Mouse (Mus musculus) forebrain, embryonic 12.5 days (tissue): ENCODE measurements around the gene Tmem185b. TPM values are rescaled to one million over a fixed set of nuclear protein-coding genes. Genes with fewer than 3 reads are reported as not detected.
A peak's percentile ranks its signal among the peaks of the same experiment; 100 is the strongest.

ENCODE experiments used
- ATAC-seq: fragments of 200-750 bp; cut with Nextera tagmentation; 2 replicates; pipeline ENCODE4 v1.8.0; 2017; ENCODE audit warnings: moderate TSS enrichment; ENCODE audit not compliant: low FRiP score
- H3K27ac ChIP-seq: fragments of 300-500 bp; sonication (generic); 2 replicates; pipeline ENCODE4 v1.5.1; 2016; ENCODE audit warnings: mild to moderate bottlenecking
- H3K27me3 ChIP-seq: fragments of 300-500 bp; sonication (generic); 2 replicates; pipeline ENCODE4 v1.6.1; 2016; ENCODE audit warnings: mild to moderate bottlenecking
- H3K36me3 ChIP-seq: fragments of 300-500 bp; sonication (generic); replicated peaks from 2 replicates; pipeline ENCODE4 v1.6.1; 2016; ENCODE audit warnings: mild to moderate bottlenecking
- H3K4me1 ChIP-seq: fragments of 300-500 bp; sonication (generic); 2 replicates; pipeline ENCODE4 v1.6.1; 2016
- H3K4me2 ChIP-seq: fragments of 300-500 bp; sonication (generic); 2 replicates; pipeline ENCODE4 v1.6.1; 2016; ENCODE audit warnings: mild to moderate bottlenecking, moderate library complexity
- H3K4me3 ChIP-seq: fragments of 300-500 bp; sonication (generic); replicated peaks from 2 replicates; pipeline ENCODE4 v1.5.1; 2016; ENCODE audit warnings: mild to moderate bottlenecking
- H3K9ac ChIP-seq: fragments of 300-500 bp; sonication (generic); 2 replicates; pipeline ENCODE4 v1.6.1; 2016; ENCODE audit warnings: mild to moderate bottlenecking
- H3K9me3 ChIP-seq: fragments of 300-500 bp; sonication (generic); 2 replicates; pipeline ENCODE4 v1.6.1; 2016
- WGBS: fragments of 180-500 bp; shearing (Covaris S2); methylation state at CpG from one replicate; pipeline ENCODE4 v1.1.7; 2016; 5-methylcytosine and 5-hydroxymethylcytosine counted together
- polyA plus RNA-seq: library from polyadenylated mRNA; unstranded; fragments of >200 nt; fragmentation: Nextera tagmentation; extraction: Ambion mirVana; gene quantifications from 2 replicates; pipeline ENCODE4 v1.2.1, GENCODE M21; 2016

Tmem185b gene
- polyA plus RNA-seq, 1 experiment from 2014 or later: 19.7 TPM

DNA sequence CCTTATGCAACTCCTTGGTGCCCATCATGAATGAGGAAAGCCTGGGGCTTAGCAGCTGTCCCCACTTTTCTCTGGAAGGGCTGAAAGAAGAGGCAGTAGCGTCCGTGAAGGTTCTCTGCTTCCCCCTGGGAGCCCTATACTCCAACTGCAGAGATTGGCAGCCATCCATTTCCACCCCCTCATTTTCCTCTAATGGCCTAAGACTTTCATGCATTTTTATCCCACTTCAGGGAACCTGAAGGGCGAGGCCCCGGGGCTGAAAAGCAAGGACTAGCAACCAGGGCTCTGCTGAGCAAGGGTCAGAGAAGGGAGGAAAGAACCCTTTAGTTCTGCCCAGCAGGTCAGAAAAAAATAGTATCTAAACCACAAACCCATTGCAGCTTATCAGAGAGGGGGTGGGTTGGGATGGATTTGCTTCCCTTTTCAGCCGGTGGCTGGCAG, 936 bp upstream of the Tmem185b start:
- peak overlapping the region; percentile 89 for H3K4me2 ChIP-seq
- H3K27ac ChIP-seq: no peak overlapping the region; the same call in 1 of the 2 replicates
- H3K4me1 ChIP-seq: peaks cover 27% of the 10 kb centered on the region
- no peak for ATAC-seq
- peaks cover 28% of the 10 kb centered on the region for H3K36me3 ChIP-seq
- H3K4me3 ChIP-seq: peak overlapping the region; percentile 53
- 20% methylated on average over 5 of the region's 5 CpGs for WGBS
- peak overlapping the region; percentile 62; the same call in 1 of the 2 replicates for H3K9ac ChIP-seq
- H3K27me3 ChIP-seq: no peaks in the 10 kb centered on the region
- peaks cover 20% of the 10 kb centered on the region for H3K9me3 ChIP-seq

DNA sequence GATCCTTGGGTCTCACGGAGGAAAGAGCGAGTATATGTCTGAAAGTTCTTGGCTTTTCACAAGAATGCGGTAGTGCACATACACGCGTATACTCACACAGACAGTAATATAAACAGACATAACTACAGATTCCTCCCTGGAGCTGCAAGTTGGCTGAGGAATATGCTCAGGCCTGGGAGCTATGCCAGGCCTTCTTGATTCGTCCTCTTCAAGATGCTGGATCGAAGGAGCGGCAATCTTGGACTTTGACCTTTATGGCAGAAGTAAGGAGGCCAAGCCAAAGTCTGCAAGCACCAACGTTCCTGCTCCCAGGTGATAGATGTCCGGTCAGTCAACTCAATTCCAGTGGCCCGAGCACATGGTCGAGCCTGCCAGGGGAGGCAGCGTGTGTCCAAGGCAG, 5.0 kb downstream of the Tmem185b start:
- Histone ChIP-seq H3K27ac (no peak overlapping the region), H3K4me2 (no peak overlapping the region), H3K4me1 (peaks cover 14% of the 10 kb centered on the region), H3K4me3 (no peak overlapping the region), H3K27me3 (no peaks in the 10 kb centered on the region), H3K36me3 (peaks cover 33% of the 10 kb centered on the region), H3K9me3 (peaks cover 20% of the 10 kb centered on the region), H3K9ac (no peak overlapping the region)
- WGBS: 93% methylated on average over 13 of the region's 13 CpGs
- ATAC-seq: no peak

DNA sequence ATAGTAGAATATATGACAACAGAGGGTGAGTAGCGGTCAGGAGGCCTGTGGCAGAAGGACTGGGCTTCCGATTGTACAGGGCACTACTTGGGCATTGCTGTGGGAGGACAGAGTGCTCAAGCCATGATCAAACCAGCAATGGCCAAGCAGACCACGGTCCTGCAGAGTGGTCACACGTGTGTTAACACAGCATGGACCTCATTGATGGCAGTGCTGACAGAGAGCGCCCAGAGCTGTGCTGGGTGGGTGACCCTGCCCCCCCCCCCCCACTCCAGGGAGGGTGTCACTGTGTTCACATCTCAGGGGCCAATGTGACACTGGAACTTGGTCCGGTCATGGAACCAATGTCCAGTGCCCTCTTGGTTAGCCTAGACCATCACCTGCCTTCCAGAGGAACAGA, 6.2 kb downstream of the Tmem185b start:
- 95% methylated on average over 6 of the region's 6 CpGs for WGBS
- Histone ChIP-seq H3K4me1 (peaks cover 4% of the 10 kb centered on the region; the same call in 1 of the 2 replicates), H3K27ac (no peak overlapping the region), H3K36me3 (peaks cover 29% of the 10 kb centered on the region), H3K4me3 (no peak overlapping the region), H3K9me3 (peaks cover 16% of the 10 kb centered on the region), H3K27me3 (no peaks in the 10 kb centered on the region), H3K4me2 (no peak overlapping the region), H3K9ac (no peak overlapping the region)
- peak; percentile 19; the same call in 1 of the 2 replicates for ATAC-seq

GRCm38 (mm10) chr1:119533093-119533805, 7.3 kb downstream of the Tmem185b start:
- Histone ChIP-seq H3K36me3 (peaks cover 20% of the 10 kb centered on the region), H3K27me3 (no peaks in the 10 kb centered on the region), H3K9ac (no peak overlapping the region), H3K4me3 (no peak overlapping the region), H3K9me3 (peaks cover 10% of the 10 kb centered on the region; the same call in 1 of the 2 replicates), H3K4me1 (no peaks in the 10 kb centered on the region), H3K27ac (no peak overlapping the region), H3K4me2 (no peak overlapping the region)
- peak; percentile 55 for ATAC-seq
- 84% methylated on average over 18 of the region's 18 CpGs for whole genome bisulfite sequencing

- Histone ChIP-seq H3K36me3 (peaks cover 9% of the 10 kb centered on the region; the same call in 1 of the 2 replicates), H3K4me1 (no peaks in the 10 kb centered on the region), H3K4me3 (no peak overlapping the region), H3K27ac (no peak overlapping the region), H3K4me2 (no peak overlapping the region), H3K27me3 (no peaks in the 10 kb centered on the region), H3K9ac (no peak overlapping the region), H3K9me3 (0 out of 2 replicates have a peak, but pooled peaks cover under 1% of the 10 kb centered on the region)
- WGBS: 96% methylated on average over 5 of the region's 5 CpGs
- ATAC-seq: no peak
These were observed 8.4 kb downstream of the Tmem185b start for GRCm38 (mm10) chr1:119534341-119534740.

GRCm38 (mm10) chr1:119536122-119536521, 10.2 kb downstream of the Tmem185b start:
- H3K27me3 ChIP-seq: no peaks in the 10 kb centered on the region
- WGBS: 84% methylated on average over 2 of the region's 2 CpGs
- no peak overlapping the region for H3K27ac ChIP-seq
- no peak overlapping the region for H3K4me2 ChIP-seq
- H3K9me3 ChIP-seq: no peaks in the 10 kb centered on the region
- ATAC-seq: no peak
- H3K4me3 ChIP-seq: no peak overlapping the region
- H3K4me1 ChIP-seq: no peaks in the 10 kb centered on the region
- no peak overlapping the region for H3K9ac ChIP-seq
- H3K36me3 ChIP-seq: no peaks in the 10 kb centered on the region

DNA sequence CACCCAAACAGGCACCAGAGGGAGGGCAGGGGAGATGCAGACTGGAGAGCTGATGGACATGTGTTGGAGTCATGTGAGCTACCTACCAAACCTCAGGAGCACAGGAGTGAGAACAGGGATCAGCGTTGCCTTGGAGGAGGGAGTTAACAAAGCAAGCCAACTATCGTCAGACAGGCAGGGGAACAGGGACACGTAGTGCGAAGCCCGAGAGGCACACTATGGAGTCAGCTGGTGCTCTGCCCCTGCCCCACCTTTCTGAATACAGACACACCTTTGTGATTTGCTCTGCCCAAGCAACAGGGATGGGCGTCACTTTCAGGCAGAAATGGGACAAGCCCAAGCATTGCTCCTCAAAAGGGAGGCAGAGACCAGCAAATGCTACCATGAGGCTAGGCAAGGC, 11.7 kb downstream of the Tmem185b start:
- 88% methylated on average over 6 of the region's 6 CpGs for WGBS
- Histone ChIP-seq H3K4me1 (no peaks in the 10 kb centered on the region), H3K4me3 (no peak overlapping the region), H3K36me3 (peaks cover 6% of the 10 kb centered on the region), H3K4me2 (no peak overlapping the region), H3K27me3 (no peaks in the 10 kb centered on the region), H3K9me3 (no peaks in the 10 kb centered on the region), H3K27ac (no peak overlapping the region), H3K9ac (no peak overlapping the region)
- ATAC-seq: no peak

GRCm38 (mm10) chr1:119539252-119539651, 13.3 kb downstream of the Tmem185b start:
- Histone ChIP-seq H3K4me2 (no peak overlapping the region), H3K36me3 (peaks cover 15% of the 10 kb centered on the region), H3K4me3 (no peak overlapping the region), H3K27ac (no peak overlapping the region), H3K9ac (no peak overlapping the region), H3K4me1 (no peaks in the 10 kb centered on the region), H3K27me3 (no peaks in the 10 kb centered on the region), H3K9me3 (no peaks in the 10 kb centered on the region)
- 77% methylated on average over 2 of the region's 2 CpGs for WGBS
- ATAC-seq: no peak

- Histone ChIP-seq H3K4me3 (no peak overlapping the region), H3K4me1 (no peaks in the 10 kb centered on the region), H3K9ac (no peak overlapping the region), H3K36me3 (peaks cover 20% of the 10 kb centered on the region), H3K27me3 (no peaks in the 10 kb centered on the region), H3K27ac (no peak overlapping the region), H3K4me2 (no peak overlapping the region), H3K9me3 (no peaks in the 10 kb centered on the region)
- WGBS: 92% methylated on average over 9 of the region's 9 CpGs
- ATAC-seq: no peak
These were observed 15.0 kb downstream of the Tmem185b start for GRCm38 (mm10) chr1:119540836-119541557.

GRCm38 (mm10) chr1:119541570-119541969, 15.6 kb downstream of the Tmem185b start:
- Histone ChIP-seq H3K27me3 (no peaks in the 10 kb centered on the region), H3K9ac (no peak overlapping the region), H3K27ac (no peak overlapping the region), H3K36me3 (peaks cover 24% of the 10 kb centered on the region), H3K9me3 (no peaks in the 10 kb centered on the region), H3K4me2 (no peak overlapping the region), H3K4me3 (no peak overlapping the region), H3K4me1 (no peaks in the 10 kb centered on the region)
- ATAC-seq: no peak
- WGBS: 79% methylated on average over 2 of the region's 3 CpGs

DNA sequence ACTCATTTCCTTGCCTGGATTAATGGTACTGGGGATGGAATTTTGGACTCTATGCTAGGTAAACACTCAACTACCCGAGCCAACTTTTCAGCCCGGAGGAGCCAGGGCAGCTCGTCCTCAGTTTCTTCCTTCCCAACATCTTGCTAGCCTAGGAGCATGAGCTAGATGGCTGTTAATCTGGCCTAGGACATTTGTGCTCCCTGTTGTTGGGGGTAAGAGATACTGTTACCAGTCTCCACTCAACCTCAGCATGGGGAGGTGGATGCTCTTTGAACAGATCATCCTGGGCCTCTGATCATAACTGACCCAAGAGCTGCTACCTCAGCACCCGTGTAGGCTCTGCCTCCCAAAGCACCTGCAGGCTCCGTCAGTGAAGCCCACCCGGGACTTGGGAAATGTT, 17.4 kb downstream of the Tmem185b start:
- Histone ChIP-seq H3K27ac (no peak overlapping the region), H3K4me3 (no peak overlapping the region), H3K4me2 (no peak overlapping the region), H3K9me3 (no peaks in the 10 kb centered on the region), H3K4me1 (no peaks in the 10 kb centered on the region), H3K36me3 (peaks cover 36% of the 10 kb centered on the region), H3K27me3 (no peaks in the 10 kb centered on the region), H3K9ac (no peak overlapping the region)
- 90% methylated on average over 6 of the region's 6 CpGs for WGBS
- no peak for ATAC-seq

GRCm38 (mm10) chr1:119544611-119545155, 18.7 kb downstream of the Tmem185b start:
- Histone ChIP-seq H3K4me3 (no peak overlapping the region), H3K4me1 (no peaks in the 10 kb centered on the region), H3K36me3 (peaks cover 39% of the 10 kb centered on the region), H3K9me3 (no peaks in the 10 kb centered on the region), H3K9ac (no peak overlapping the region), H3K27me3 (no peaks in the 10 kb centered on the region), H3K27ac (no peak overlapping the region), H3K4me2 (no peak overlapping the region)
- no peak for ATAC-seq
- 94% methylated on average over 5 of the region's 5 CpGs for WGBS
